Mouse (Mus musculus): ENCODE measurements at regions not wholly inside any gene's neighbourhood (a gene's known extent, or its start where the extent isn't known, plus 50 kb on each side); places are given as distances from the start of the nearest gene placed in this dataset.
"Not testable (repeated sequence)": the region's sequence is repeated elsewhere in the genome, so short reads cannot be mapped to it uniquely, and the experiment has no call there.

DNA sequence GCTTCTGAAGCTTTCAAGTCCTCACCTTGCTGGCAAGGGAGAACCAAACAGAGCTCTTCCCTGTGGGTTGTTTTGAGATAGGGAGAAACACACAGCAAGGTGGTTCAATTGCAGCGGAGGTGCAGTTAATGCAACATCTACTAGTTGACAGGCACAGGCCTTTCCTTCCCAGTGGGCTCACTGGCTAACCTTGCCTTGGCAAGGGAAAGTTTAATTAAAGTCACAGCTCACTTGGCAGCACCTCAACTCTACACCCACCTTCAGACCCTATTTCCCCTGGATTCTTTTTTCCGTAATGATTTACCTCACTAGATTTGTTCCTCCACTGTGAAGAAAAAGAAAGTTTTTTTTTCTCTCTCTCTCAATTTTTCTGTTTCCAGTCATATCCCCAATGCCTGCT lies 314.5 kb downstream of the Tlr4 start:
- no peak for DNase-seq (ENCODE audit: low spot score in 2 of 2)

DNA sequence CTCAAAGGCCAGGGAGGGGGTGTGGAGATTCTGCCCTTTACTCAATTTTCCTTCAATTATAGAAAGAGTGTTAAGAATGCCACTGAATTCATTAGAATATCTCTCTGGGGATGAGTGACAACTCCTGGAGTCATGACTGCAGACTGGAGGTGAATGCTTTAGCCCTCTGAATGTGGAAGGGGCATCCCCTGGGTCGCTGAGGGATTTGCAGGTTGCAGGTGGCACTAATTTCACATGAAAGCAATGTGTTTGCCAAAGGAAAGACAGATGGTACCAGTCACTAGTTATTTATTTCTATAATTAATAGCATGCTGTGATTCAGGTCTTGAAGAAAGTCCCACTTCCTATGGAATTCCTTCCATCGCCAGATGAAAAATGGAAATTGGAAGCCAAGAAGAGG lies 321.1 kb downstream of the Tlr4 start:
- no peak for DNase-seq (ENCODE audit: low spot score in 2 of 2)

DNA sequence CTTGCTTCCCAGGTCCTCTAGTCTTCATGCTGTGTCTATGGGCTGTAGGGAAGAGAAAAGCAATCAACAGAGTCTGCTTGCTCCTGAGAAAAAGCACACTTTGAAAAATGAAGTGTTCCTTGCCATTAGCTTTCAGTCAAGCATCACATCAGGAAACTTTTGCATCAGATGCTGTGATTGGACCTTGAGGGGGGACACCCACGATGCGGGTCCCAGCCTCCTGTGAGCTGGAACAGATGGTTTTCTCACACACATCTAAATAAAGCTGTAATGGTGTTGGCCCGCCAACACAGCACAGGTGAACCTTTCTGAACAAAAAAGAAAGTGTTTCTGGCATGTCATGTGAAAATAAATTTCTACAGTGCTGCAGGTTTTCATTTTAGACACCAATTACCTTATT lies 335.3 kb downstream of the Tlr4 start:
- DNase-seq (ENCODE audit: low spot score in 2 of 2), result no peak

DNA sequence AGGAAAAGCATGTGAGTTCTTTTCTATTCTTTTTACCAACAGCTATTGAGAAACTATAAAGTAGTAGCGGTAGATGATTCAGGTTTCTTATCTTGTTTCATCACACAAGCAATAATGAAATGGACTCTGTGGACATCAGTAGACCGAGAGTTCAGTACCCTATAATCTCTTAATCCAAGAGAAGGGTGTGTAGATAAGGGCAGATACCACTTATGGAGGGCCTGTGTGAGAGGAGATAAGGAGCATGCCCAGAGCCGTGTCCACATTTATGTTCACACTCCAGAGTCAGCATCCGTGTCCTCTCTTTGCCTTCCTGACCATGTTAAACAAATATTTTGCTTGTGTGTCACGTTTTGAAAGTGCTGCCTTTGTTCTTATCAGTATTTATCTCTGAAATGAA lies 340.3 kb downstream of the Tlr4 start:
- no peak for DNase-seq (ENCODE audit: low spot score in 2 of 2)

DNA sequence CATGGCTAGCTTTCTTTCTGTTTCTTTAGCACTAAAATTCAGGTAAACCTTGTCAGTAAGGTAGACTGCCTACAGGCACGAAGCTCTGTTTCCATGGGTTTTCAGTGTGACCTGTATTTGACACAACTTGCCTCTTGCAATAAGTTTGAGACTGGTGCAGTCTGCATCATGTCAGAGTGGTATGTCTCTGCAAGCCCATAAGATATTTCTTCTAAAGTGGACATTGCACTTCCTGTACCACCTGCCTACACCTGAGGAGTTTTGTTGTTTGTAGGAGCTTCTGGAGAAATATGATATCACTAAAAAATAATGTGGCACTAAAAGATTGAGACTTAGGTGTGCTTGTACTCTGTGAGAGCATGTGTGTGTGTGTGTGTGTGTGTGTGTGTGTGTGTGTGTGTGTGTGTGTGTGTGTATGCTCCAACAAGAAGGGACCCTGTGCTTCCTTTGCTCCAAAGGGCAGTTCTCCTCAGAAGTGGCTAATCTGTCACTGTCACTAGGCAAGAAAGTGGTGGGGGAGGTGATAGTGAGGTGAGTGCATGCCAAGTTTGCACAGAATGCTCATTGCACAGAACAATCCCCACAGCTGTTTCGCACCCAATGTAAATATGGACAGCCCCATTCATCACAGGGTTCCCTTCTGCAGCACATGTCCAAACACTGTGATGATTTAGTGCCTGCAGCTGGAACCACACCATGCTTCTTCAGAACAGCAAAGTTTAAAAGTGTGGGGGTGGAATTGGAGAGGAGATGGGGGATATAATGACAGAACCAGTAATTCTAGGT lies 360.5 kb downstream of the Tlr4 start:
- no peak for DNase-seq (ENCODE audit: low spot score in 2 of 2)

DNA sequence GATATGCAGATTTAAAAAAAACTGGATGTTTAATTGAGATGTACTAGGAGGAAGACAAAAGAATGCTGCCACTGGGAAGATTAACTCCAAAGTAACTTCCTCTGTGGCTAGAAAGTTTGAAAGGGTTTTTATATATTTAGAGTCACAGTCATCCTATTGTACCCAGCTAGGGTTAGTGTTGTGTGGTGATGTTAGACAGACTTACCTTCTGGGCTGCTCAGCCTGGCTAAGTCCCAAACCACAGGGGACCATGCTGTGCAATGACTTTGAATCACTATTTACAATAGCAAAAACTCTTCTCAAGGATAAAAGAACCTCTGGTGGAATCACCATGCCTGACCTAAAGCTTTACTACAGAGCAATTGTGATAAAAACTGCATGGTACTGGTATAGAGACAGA lies 363.2 kb downstream of the Tlr4 start:
- DNase-seq (ENCODE audit: low spot score in 2 of 2), result no peak

DNA sequence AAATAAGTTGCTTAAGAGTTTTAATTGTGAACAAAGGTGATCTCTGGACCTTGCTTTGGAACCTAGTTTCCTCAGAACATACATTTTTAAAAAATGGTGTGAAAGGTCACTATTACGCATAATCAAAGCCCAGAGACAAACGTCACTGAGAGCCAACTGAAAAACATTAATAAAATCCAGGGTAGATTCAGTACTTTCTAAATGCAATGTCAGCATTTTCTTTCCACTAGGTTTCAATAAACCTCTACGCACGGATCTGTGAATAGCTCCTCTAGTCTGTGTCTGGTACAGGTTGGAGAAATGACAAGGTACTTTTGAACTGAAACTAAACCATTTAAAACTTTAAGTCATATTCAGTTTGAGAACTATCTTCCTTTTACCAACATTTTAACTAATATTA lies 367.0 kb downstream of the Tlr4 start:
- DNase-seq (ENCODE audit: low spot score in 2 of 2), result no peak

DNA sequence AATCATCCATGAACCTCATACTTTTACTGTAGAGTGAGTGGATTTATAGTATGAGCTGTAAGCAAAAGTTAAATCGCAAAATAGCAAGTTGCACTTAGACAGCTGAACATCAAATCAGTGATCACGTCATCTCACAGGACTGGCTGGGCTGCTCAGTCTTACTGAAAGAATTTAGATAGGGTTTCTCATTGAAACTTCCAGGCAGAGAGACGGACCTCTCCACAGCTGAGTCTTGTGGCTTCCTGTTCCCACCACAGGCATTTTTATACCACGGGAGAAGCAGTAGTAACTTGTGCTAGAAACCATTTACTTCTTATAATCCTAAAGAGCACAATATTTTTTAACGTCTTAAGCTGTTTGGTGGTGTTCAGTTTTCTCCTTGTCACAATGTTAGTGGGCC lies 369.5 kb downstream of the Tlr4 start:
- no peak for DNase-seq (ENCODE audit: low spot score in 2 of 2)

DNA sequence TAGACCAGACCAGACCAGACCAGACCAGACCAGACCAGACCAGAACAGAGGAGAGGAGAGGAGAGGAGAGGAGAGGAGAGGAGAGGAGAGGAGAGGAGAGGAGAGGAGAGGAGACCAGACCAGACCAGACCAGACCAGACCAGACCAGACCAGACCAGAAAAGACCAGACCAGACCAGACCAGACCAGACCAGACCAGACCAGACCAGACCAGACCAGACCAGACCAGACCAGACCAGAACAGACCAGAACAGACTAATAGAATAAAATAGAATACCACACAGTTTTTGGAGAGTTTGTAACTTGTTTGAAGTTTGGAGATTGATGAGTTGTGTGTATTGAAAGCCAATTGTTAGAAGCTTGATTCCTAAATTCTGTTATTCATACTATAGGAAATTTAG lies 381.0 kb downstream of the Tlr4 start:
- peak; percentile 73 to 90 for DNase-seq (ENCODE audit: low spot score in 2 of 2)

DNA sequence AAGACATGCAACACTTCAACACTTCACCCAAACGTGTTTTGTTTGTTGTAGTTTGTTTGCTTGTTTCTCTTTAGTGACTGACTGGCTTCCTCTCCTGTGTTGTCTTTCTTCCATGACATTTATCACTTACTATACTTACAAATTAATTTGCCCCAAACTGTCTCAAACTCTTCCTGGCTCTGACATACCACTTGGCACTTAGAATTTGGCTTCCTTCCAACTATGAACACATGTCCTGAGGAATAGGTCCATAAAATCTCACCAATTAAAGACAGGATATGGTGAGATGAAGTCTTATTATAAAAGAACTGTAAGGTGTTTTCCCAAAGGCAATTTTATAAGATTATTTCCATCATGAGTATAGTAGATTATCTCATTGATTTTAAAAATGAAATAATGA lies 386.0 kb downstream of the Tlr4 start:
- no peak for DNase-seq (ENCODE audit: low spot score in 2 of 2)

DNA sequence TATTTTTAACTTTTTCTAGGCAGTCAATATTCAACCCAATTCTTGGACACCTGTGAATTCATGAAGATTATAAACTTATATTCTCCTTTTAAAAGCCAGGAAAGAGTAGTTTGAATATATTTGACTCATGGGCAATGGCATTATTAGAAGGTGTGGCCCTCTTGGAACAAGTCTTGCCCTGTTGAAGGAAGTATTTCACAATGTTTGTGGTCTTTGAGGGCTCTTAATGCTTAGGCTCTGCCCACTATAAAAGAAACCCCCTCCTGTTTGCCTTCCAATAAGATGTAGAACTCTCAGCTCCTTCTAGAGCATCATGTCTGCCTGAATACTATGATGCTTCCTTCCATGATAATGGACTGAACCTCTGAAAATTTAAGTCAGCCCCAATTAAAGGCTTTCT lies 397.1 kb downstream of the Tlr4 start:
- no peak for DNase-seq (ENCODE audit: low spot score in 2 of 2)

DNA sequence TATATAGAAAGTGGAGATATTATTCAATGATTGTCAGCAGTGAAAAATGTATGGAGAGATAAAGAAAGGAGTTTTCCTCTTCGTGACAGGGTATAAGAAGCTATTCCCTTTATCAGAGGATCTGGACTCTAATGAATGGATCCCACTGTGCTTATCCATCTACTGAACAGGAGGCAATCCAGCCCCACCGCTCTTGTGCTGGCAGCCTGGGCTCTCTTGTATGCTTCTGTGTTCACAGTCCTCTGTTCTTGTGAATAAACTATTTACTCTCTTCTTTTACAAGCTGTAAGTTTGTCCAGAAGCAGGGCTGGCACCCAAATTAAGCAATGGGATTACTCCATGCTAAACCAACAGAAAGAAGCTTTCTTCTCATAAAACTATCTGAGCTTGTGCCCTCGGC lies 401.8 kb downstream of the Tlr4 start:
- DNase-seq (ENCODE audit: low spot score in 2 of 2), result no peak

DNA sequence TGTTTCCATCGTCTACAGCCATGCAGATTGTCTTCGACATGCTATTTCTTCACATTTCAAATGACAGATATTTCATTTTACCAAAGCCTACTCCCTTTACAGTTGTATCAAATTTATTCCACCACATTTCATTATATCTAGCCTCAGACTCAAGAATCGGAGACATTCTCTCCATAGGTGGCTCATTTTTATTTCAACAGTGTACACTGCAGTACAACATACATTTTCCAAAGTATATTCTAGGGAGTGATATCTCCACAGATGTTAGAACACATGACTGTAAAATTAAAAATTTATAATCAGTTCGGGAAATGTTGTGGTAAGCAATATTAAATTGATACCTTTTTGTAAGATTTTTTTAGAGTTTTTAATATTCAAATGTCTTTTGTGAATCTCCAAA lies 446.2 kb downstream of the Tlr4 start:
- DNase-seq (ENCODE audit: low spot score in 2 of 2), result no peak

DNA sequence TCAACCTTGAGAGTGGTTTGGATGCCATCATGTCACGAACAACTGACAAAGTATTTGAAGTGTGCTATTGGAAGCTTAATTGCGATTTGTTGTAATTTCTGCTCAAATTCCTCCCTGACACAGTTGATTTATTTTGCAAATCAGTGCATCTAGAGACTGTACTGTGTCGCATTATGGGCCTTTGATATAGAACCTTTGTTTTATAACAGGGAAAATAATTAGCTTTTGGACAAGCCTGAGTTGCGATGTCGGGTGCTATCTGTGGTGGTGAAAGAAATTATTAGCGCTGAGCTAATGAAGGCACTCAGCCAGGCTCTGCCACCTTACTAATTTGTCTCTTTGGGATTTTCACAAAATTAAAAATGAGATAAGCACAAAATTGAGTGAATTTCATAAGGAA lies 473.6 kb downstream of the Tlr4 start:
- no peak for DNase-seq (ENCODE audit: low spot score in 2 of 2)

DNA sequence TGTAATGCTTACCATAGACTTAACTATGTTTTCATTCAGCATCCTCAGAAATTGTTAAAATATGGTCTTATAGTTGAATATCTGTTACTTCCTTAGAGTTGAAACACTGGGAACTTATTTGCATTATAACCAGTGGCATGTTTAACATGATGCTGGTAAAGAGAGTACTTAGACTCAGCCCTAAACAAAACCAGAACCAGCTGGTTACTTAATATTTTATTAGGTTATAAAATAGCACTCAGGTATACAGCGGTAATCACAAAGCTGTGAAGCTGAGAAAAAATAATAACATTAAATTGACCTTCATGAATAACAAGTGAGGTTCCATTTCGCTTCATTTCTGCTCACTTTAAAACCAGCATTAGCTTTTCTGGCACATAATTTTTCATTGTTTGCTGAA lies 474.4 kb downstream of the Tlr4 start:
- no peak for DNase-seq (ENCODE audit: low spot score in 2 of 2)

DNA sequence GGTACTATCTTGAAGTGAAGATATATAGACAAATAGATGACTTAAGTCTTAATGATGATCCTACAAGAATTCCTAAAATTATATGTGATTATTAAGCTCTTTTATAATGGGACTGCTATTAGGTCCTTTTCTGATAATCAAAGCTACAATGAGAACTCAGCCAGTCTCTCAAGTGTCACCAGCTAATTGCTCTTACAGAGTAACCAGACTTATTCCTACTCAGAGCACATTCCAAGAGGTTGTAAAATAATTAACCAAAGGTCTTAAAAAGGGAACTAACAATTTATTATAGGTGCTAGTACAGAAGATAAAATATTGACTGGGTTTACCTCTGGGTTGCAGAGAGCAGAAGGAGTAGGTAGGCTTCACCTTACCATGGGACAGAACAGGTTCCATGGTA lies 492.7 kb downstream of the Tlr4 start:
- DNase-seq (ENCODE audit: low spot score in 2 of 2), result not testable (repeated sequence)

Data from cerebellum, postnatal 4 days (tissue).